Mouse (Mus musculus) Patski (cell line): ENCODE results near the gene 9430015G10Rik. TPM values are rescaled to one million over a fixed set of nuclear protein-coding genes. Genes with fewer than 3 reads are reported as not detected.
"Not testable (repeated sequence)": the region's sequence is repeated elsewhere in the genome, so short reads cannot be mapped to it uniquely, and the experiment has no call there.

Source experiments
- ATAC-seq: fragments of 100-300 bp; one replicate; pipeline ENCODE4 v1.8.0; 2021
- CTCF ChIA-PET: fragments of 350-600 bp; sonication (Branson Sonifier 250); formaldehyde crosslinking; loops from one replicate; lab custom pipeline; 2022; ENCODE audit warnings: inconsistent platforms; lab: Charles Lee
- POLR2A ChIA-PET: fragments of 350-600 bp; sonication (Branson Sonifier 250); formaldehyde crosslinking; loops from one replicate; lab custom pipeline; 2022; ENCODE audit warnings: antibody characterized with exemption, inconsistent platforms; lab: Charles Lee
- DNase-seq: peaks from one replicate; pipeline ENCODE4 v3.0.0-alpha.2; 2011; ENCODE audit warnings: low read depth, low spot score
- H3K27me3 ChIP-seq: fragments of 371-371 bp; one replicate; pipeline ENCODE4 v1.5.1; 2021
- CTCF ChIP-seq: fragments of 100-300 bp; IDR thresholded peaks from one replicate; pipeline ENCODE4 v1.5.1; 2021
- in situ Hi-C: fragments of 300-500 bp; cut with MboI; formaldehyde crosslinking; loops from 3 replicates; pipeline ENCODE4 v1.11.1; 2018; ENCODE audit warnings: low pct_unique_long_range_greater_than_20kb, mixed read lengths
- polyA plus RNA-seq: library from polyadenylated mRNA; unstranded; gene quantifications from one replicate; pipeline ENCODE4 v1.2.3, GENCODE M21; 2021

The 9430015G10Rik gene
- polyA plus RNA-seq, 1 experiment from 2014 or later, result 9.3 TPM

DNA sequence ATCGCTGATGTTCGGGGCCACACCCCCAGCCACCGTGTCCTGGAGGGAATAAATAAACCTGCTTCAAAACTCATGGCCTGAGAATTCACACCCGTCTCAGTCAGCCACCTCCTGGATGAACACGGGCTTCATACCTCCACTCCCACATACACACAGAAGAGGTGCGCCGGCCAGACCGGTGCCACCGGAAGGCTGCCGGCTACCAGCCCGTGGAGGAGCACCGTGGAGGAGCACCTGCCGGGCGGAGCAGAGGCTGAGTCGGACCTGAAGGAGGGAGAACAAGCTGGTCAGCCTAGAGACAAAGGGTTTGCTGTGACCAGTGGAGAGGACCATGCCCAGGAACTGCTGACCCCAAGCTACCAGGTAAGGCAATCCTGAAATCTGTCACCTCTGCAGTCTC is 20.7 kb downstream of the 9430015G10Rik start, which contains the start of gene Rnf223:
TSS of gene Rnf223 (plus strand) at position 78 of the 400 bp plus-strand sequence.
- in situ Hi-C loops, result loop anchor here (10.0 kb wide), 1 partner anchor 166 kb away; the partner anchor contains the start of gene C1qtnf12
- no peak for DNase-seq
- ChIA-PET POLR2A (interaction anchor here (0.5 kb wide), 1 partner anchor 157 kb away, joined by 7 read pairs; no protein-coding TSS in a partner anchor), CTCF (no interaction called here)
- no peak for ATAC-seq
- no peaks in the 10 kb centered on the region for H3K27me3 ChIP-seq
- no peak for TF ChIP-seq CTCF

DNA sequence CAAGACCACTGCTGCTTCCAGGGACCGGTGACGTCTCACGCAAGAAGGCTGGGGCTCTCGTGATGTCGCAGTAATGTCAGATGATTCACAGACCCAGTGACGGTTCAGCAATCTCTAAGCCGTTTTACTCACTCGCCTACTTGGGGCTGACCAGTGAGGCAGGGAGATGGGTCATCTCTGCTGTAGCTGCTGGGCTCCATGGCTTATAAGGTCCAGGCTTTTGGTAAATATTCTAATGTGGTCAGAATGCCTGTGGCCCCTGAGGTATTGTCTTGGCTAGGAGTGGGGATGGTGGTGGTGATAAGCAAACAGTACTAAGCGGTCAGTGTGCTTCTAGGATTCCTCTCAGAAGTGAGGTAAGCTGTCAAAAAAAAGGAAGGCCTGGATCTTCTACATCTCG is 21.2 kb downstream of the 9430015G10Rik start:
- no peaks in the 10 kb centered on the region for H3K27me3 ChIP-seq
- ChIA-PET POLR2A (interaction anchor here (0.5 to 1.3 kb wide), 3 partner anchors 23 to 157 kb away, joined by 3 to 7 read pairs (median 3); no protein-coding TSS in a partner anchor), CTCF (interaction anchor here (1.3 kb wide), 1 partner anchor 21 kb away, joined by 3 read pairs; the partner anchor contains the start of gene 9430015G10Rik)
- DNase-seq (peak; percentile 93), ATAC-seq (peak; percentile 85)
- TF ChIP-seq CTCF, result no peak
- in situ Hi-C loops, result loop anchor here (10.0 kb wide), 1 partner anchor 166 kb away; the partner anchor contains the start of gene C1qtnf12

DNA sequence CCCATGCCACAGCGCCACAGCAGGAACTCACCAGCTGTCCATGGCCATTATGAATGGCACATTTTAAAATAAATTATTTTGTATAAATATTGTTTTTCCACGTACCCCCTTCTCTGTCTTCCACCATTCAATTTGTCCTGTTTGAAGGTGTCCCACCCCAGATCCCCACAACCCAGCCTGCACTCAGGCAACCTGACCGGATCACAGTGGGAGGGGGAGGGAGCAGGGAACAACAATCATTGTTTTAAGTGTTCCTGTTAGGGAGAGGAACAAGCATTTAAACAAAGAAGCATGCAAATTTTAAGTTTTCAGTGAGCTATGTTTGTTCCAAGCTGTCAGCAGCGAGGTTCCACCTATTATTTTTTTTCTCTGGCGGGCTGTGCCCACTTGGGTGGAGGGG is 23.6 kb downstream of the 9430015G10Rik start:
- no peaks in the 10 kb centered on the region for H3K27me3 ChIP-seq
- TF ChIP-seq CTCF, result no peak
- DNase-seq (no peak), ATAC-seq (no peak)
- ChIA-PET CTCF (no interaction called here), POLR2A (no interaction called here)
- in situ Hi-C loops, result loop anchor here (10.0 kb wide), 1 partner anchor 169 kb away; the partner anchor contains the start of gene C1qtnf12

DNA sequence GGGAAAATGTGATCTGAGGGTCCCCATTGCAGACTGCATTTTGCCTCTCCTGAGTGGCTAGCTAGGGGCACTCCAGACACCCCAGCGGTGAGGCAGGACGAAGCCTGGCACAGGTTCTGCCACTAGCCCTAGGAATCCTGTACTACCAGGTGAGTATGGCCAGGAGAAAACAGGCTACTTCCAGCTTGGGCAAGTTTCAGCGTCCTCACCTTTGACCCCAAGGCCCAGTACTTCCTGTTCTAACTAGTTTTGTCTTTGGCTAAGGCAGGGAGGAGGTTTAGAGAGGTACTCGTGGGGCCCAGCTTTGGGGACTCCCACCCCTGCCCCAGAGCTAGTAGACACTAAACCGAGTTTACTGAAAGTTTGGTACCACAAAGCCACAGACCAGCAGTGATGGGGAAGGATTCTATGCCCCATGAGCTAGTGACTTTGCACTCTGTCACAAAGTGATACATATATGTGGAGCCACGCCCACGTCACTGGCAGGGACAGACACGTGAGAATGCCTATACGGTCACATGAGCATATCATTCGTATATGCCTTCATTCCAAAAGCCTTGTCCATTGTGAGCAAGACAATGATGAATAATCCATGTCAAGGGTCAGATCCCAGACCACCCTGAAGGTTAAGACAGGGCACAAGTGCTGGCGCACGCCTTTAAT is 24.3 kb downstream of the 9430015G10Rik start:
- ATAC-seq (no peak), DNase-seq (no peak)
- H3K27me3 ChIP-seq, result no peaks in the 10 kb centered on the region
- in situ Hi-C loops, result loop anchor here (10.0 kb wide), 1 partner anchor 169 kb away; the partner anchor contains the start of gene C1qtnf12
- no peak for TF ChIP-seq CTCF
- ChIA-PET POLR2A (interaction anchor here (1.0 kb wide), 1 partner anchor 55 kb away, joined by 3 read pairs; no protein-coding TSS in a partner anchor), CTCF (no interaction called here)

DNA sequence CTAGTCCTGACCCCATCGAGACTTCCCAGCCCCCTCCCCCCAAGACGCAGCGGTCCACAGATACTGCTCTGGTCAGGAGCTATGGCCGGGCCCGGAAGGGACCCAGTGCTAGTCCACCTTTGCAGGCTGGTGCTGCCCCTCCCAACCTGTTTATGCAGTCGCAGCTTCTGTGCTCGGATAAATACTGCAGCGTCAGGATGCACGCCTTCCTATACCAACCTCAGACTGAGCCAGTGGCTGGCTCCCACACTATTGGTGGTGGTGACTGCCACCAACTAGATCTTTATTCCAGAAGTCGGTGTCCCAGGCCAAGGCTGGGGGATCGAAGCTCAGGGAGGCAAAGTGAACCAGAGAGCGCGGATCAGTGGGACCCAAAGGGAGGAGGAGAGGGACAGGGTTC is 25.3 kb downstream of the 9430015G10Rik start:
- TF ChIP-seq CTCF, result no peak
- POLR2A ChIA-PET, result interaction anchor here (1.0 kb wide), 1 partner anchor 54 kb away, joined by 3 read pairs; no protein-coding TSS in a partner anchor
- no peak for ATAC-seq
- H3K27me3 ChIP-seq, result no peaks in the 10 kb centered on the region
- no peak for DNase-seq
- CTCF ChIA-PET, result no interaction called here
- in situ Hi-C loops, result loop anchor here (10.0 kb wide), 1 partner anchor 170 kb away; the partner anchor contains the start of gene C1qtnf12

DNA sequence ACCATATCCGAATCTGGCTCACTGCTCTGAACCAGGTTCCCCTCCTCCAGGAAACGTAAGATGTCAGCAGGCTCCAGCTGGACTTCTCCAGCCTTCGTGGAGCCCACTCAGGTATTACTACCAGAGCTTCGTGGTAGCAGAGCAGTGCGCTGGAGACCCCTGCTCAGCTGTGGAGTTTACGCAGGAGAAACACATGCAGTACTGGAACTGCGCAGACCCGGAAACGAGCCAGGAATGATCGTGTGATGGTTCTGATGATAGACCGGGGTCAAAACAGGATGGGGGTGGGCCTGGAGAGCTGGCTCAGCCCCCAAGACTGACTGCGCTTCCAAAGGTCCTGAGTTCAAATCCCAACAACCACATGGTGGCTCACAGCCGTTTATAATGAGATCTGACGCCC is 26.0 kb downstream of the 9430015G10Rik start:
- DNase-seq (no peak), ATAC-seq (no peak)
- TF ChIP-seq CTCF, result no peak
- ChIA-PET POLR2A (no interaction called here), CTCF (interaction anchor here (1.2 kb wide), 1 partner anchor 18 kb away, joined by 3 read pairs; no protein-coding TSS in a partner anchor)
- in situ Hi-C loops, result loop anchor here (10.0 kb wide), 1 partner anchor 171 kb away; the partner anchor contains the start of gene C1qtnf12
- H3K27me3 ChIP-seq, result no peaks in the 10 kb centered on the region

DNA sequence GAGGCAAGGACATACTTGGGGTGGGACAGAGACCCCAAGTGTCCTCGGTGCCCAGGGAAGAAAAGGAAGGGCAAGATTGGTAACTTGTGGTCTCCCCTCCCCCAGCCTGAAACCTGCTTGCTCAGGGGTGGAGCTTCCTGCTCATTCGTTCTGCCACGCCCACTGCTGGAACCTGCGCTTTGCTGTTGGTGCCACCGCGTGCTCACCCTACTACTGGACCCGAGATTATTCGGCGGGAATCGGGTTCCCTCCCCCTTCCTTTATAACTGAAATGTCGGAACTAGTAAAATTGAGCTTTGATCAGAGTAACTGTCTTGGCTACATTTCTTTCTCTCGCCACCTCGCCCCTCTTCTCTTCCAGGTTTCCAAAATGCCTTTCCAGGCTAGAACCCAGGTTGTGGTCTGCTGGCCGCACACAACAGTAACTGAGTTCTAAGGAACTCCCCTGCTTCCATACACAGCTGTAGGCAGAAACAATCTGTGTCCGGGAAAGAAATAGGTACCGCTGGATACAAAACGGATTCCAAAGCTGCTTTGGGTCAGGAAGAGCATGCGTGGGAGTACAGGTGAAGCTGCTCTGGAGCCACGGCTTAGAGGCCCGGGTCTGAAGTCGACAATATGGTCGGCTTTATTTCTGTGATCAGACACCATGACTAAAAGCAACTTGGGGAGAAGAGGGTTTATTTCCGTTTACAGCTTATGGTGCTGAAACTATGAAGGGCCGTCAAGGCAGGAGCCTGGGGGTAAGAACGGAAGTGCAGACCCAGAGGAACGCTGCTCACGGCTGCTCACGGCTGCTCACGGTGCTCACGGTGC is 26.7 kb downstream of the 9430015G10Rik start:
- TF ChIP-seq CTCF, result no peak
- no peaks in the 10 kb centered on the region for H3K27me3 ChIP-seq
- no peak for DNase-seq
- ATAC-seq, result no peak
- POLR2A ChIA-PET, result interaction anchor here (0.8 kb wide), 1 partner anchor 27 kb away, joined by 3 read pairs; the partner anchor contains the start of gene 9430015G10Rik
- CTCF ChIA-PET, result interaction anchor here (1.2 kb wide), 1 partner anchor 17 kb away, joined by 3 read pairs; no protein-coding TSS in a partner anchor
- in situ Hi-C loops, result loop anchor here (10.0 kb wide), 1 partner anchor 172 kb away; the partner anchor contains the start of gene C1qtnf12

DNA sequence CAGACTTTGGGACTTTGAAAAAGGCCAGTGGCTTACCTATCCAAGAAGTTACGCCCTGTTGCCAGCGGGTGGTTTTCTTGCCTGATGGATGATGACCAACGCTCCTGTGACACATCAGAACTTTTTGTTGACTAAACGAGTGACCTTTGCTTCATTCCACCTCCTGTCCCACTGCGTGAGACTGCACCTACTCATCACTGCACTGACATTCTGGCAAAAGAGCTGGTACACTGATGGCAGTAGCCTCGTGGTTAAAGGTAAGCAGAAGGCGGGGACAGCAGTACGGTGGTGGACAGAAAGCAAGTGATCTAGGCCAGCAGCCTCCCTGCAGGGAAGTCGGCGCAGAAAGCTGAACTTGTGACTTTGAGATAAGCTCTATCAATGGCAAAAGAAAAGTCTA is 41.1 kb downstream of the 9430015G10Rik start:
- ATAC-seq, in situ Hi-C loops, DNase-seq: not testable (repeated sequence)

DNA sequence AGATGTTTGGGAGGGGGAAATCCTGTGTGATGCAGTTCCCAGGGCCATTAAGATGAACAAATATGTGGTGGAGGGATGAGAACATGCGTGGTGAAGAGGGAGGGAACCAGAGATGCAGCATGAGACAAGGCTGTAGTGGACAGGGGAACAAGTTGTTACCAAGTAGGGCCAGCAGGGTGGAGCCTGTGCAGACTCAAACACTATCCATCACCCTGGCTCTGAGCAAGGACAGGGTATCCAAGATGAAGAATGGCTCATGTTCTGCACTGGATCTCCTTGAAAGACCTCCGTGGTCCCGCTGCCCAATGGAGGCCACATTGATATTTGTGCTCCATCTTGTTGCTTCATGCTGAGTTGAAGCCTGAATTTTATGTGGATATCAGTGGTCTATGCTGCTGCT is 45.0 kb downstream of the 9430015G10Rik start:
- in situ Hi-C loops, result no loop called here
- ChIA-PET CTCF (no interaction called here), POLR2A (no interaction called here)
- ATAC-seq (no peak), DNase-seq (no peak)
- no peaks in the 10 kb centered on the region for H3K27me3 ChIP-seq
- TF ChIP-seq CTCF, result no peak

More for the DNA sequence above, 41.1 kb downstream of the 9430015G10Rik start:
- CTCF ChIA-PET, H3K27me3 ChIP-seq, POLR2A ChIA-PET: not testable (repeated sequence)

DNA sequence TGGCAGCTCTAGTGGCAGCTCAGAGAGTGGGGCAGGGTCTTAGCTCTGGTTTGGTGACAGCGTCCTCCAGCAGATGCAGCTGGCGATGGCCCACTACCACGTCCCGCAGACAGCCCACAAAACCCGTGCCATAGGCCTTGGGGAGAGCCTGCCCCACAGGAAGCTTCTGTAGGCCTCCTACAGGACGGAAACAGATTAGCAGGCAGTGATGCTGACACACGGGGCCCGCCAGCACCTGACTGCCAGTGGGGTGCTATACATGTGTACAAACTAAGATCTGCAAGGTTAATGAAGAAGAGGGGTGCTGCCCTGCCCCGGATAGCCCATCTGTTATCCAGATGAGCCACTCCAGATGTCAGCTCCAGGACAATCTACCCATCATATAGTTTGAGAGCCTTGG is 56.7 kb downstream of the 9430015G10Rik start:
- ATAC-seq (no peak), DNase-seq (no peak)
- ChIA-PET POLR2A (no interaction called here), CTCF (no interaction called here)
- in situ Hi-C loops, result no loop called here
- no peak for TF ChIP-seq CTCF
- no peaks in the 10 kb centered on the region for H3K27me3 ChIP-seq
